ENCODE assay signal across 21 mouse cellular contexts in the genomic region with DNA sequence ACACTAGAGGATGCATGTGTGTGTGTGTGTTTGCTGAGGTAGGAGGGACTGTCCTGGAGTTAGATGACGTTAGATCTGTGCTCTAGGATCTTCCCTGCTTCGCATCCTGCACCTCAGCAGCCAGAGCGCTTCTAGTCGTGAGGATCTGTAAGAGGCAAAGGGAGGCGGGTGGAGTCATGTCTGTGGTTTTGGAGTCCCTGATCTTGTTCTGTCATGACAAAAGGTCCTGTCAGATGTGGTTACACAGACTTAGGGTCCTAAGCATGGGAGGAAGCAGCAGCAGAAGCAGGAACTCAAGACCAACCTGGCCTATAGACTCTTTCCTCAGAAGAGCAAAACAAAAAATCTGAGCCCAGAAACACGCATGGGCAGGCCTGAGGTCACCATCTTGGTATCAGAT. TPM values are rescaled to one million over a fixed set of nuclear protein-coding genes. Genes with fewer than 3 reads are reported as not detected.
DNase-seq lines count a peak whose midpoint lies in the region; ATAC-seq and TF ChIP-seq lines count a peak whose summit lies in the region.
"Had no signal": no experiment of that assay in that cellular context is flagged by ENCODE, and none has a peak within 500 bp of the region (broad histone marks: within the 10 kb centered on the region; RNA-seq: fewer than 3 reads in every experiment).

No protein-coding gene starts in this region.

- peaks cover 27% of the 10 kb centered on the region for H3K27me3 ChIP-seq in forebrain, embryonic 13.5 days
- peaks cover 45% of the 10 kb centered on the region for H3K27me3 ChIP-seq in forebrain, embryonic 12.5 days

- TF ChIP-seq POLR2A in bone marrow macrophage, adult 2 months (IDR thresholded peaks at IDR 0.05; ENCODE audit: borderline replicate concordance, low read depth, low read length), result no peak

- no peaks in the 10 kb centered on the region for H3K36me3 ChIP-seq in forebrain, embryonic 13.5 days (ENCODE audit: poor library complexity, severe bottlenecking)
- H3K36me3 ChIP-seq in forebrain, embryonic 12.5 days (replicated peaks), result no peaks in the 10 kb centered on the region
- H3K36me3 ChIP-seq: liver, embryonic 13.5 days had no signal

- 84% methylated on average over 6 of the region's 6 CpGs for WGBS in forebrain, embryonic 13.5 days
- 80% methylated on average over 6 of the region's 6 CpGs for WGBS in forebrain, embryonic 12.5 days

- H3K9ac ChIP-seq in forebrain, embryonic 13.5 days, result 0 out of 2 replicates have a peak overlapping the region, but pooled peaks have one; percentile 13
- H3K9ac ChIP-seq in forebrain, embryonic 12.5 days, result no peak overlapping the region
- H3K9ac ChIP-seq: liver, embryonic 13.5 days had no signal

- no peak for ATAC-seq in forebrain, embryonic 13.5 days
- ATAC-seq in forebrain, embryonic 12.5 days (ENCODE audit: low FRiP score), result no peak

- no peaks in the 10 kb centered on the region for H3K9me3 ChIP-seq in forebrain, embryonic 13.5 days (replicated peaks)
- no peaks in the 10 kb centered on the region for H3K9me3 ChIP-seq in forebrain, embryonic 12.5 days
- H3K9me3 ChIP-seq: liver, embryonic 13.5 days had no signal

- H3K4me1 ChIP-seq in forebrain, embryonic 13.5 days, result peaks cover 13% of the 10 kb centered on the region
- H3K4me1 ChIP-seq in forebrain, embryonic 12.5 days, result peaks cover 14% of the 10 kb centered on the region; the same call in 1 of the 2 replicates
- peaks cover 11% of the 10 kb centered on the region for H3K4me1 ChIP-seq in bone marrow macrophage, adult 2 months (ENCODE audit: control insufficient read depth, insufficient read depth, low read length)

- no peak overlapping the region for H3K4me3 ChIP-seq in forebrain, embryonic 13.5 days
- no peak overlapping the region for H3K4me3 ChIP-seq in forebrain, embryonic 12.5 days (replicated peaks)
- peak overlapping the region; percentile 74; the same call in 1 of the 2 replicates for H3K4me3 ChIP-seq in bone marrow macrophage, adult 2 months (ENCODE audit: insufficient read depth, low read length)

- H3K4me2 ChIP-seq in forebrain, embryonic 13.5 days, result no peak overlapping the region
- no peak overlapping the region for H3K4me2 ChIP-seq in forebrain, embryonic 12.5 days

- H3K27ac ChIP-seq in forebrain, embryonic 13.5 days, result no peak overlapping the region
- H3K27ac ChIP-seq in forebrain, embryonic 12.5 days, result no peak overlapping the region
- H3K27ac ChIP-seq in bone marrow macrophage, adult 2 months (ENCODE audit: insufficient read depth, low read depth, low read length), result no peak overlapping the region
- H3K27ac ChIP-seq: liver, embryonic 13.5 days had no signal

- TF ChIP-seq CTCF in bone marrow macrophage, adult 2 months (IDR thresholded peaks at IDR 0.05; ENCODE audit: low read depth, low read length), result no peak

- peak; percentile 33 for DNase-seq in thymus, postnatal 14 days
- DNase-seq in thymus, adult 18-20 months, result no peak
- peak; percentile 73 for DNase-seq in naive thymus-derived CD4-positive, alpha-beta T cell, adult 2 months (ENCODE audit: low read depth)
- DNase-seq in adrenal gland, postnatal 4 days (ENCODE audit: low spot score in 2 of 2), result no peak
- no peak for DNase-seq in gastrocnemius, postnatal 4 days (ENCODE audit: low spot score in 2 of 2)
- DNase-seq: gastrocnemius, postnatal 10 days; heart, postnatal 14 days; kidney, adult 8-10 months; liver, embryonic 13.5 days; retina, postnatal 1 day had no signal

RNA-seq across cellular contexts. Expression of a gene that starts 1.4 kb away (rescaled TPM):
- 14.3 and 16.2 TPM in 2 replicates for polyA plus RNA-seq in forebrain, embryonic 13.5 days (2015; fragmentation: Nextera tagmentation; extraction: Ambion mirVana)
- polyA plus RNA-seq in forebrain, embryonic 12.5 days (2016; fragmentation: Nextera tagmentation; extraction: Ambion mirVana), result 13.2 and 13.4 TPM in 2 replicates
- polyA plus RNA-seq in bone marrow macrophage, adult 2 months (2012; ENCODE audit: insufficient read depth, insufficient read length, missing spikeins), result 51.6 and 54.3 TPM in 2 replicates
- 10 to 100 TPM; 37.1 to 39.5 TPM for total RNA-seq in adrenal gland, postnatal 4 days (2021)
- total RNA-seq in gastrocnemius, postnatal 4 days (2021), result 10 to 100 TPM; 11.7 to 18.6 TPM

RNA-seq across cellular contexts. Expression of a gene that starts 2.9 kb away (rescaled TPM):
- 0.11 and 0.32 TPM in 2 replicates for polyA plus RNA-seq in forebrain, embryonic 13.5 days (2015; fragmentation: Nextera tagmentation; extraction: Ambion mirVana)
- 0.22 and 0.23 TPM in 2 replicates for polyA plus RNA-seq in forebrain, embryonic 12.5 days (2016; fragmentation: Nextera tagmentation; extraction: Ambion mirVana)
- polyA plus RNA-seq in bone marrow macrophage, adult 2 months (2012; ENCODE audit: insufficient read depth, insufficient read length, missing spikeins), result not detected in 2 replicates
- under 1 TPM in 1 of 2 experiments, not detected in 1; 0.11 TPM for total RNA-seq in adrenal gland, postnatal 4 days (2021)
- not detected for total RNA-seq in gastrocnemius, postnatal 4 days (2021)
- total RNA-seq: CH12.LX; gastrocnemius, postnatal 10 days; heart, postnatal 14 days; hindbrain, postnatal 0 days; left cerebral cortex, postnatal 25 days; megakaryocyte-erythroid progenitor cell, adult 5-6 weeks; neutrophil, adult 5-6 weeks had no signal
- polyA plus RNA-seq: small intestine, adult 2 months had no signal

RNA-seq across cellular contexts. Expression of a gene that starts 7.4 kb away (rescaled TPM):
- 0.92 and 1.2 TPM in 2 replicates for polyA plus RNA-seq in forebrain, embryonic 13.5 days (2015; fragmentation: Nextera tagmentation; extraction: Ambion mirVana)
- 0.83 and 0.88 TPM in 2 replicates for polyA plus RNA-seq in forebrain, embryonic 12.5 days (2016; fragmentation: Nextera tagmentation; extraction: Ambion mirVana)
- polyA plus RNA-seq in bone marrow macrophage, adult 2 months (2012; ENCODE audit: insufficient read depth, insufficient read length, missing spikeins), result 18.6 and 21.5 TPM in 2 replicates
- total RNA-seq in adrenal gland, postnatal 4 days (2021), result 10 to 100 TPM; 10.2 to 14.4 TPM
- total RNA-seq in gastrocnemius, postnatal 4 days (2021), result 10 to 100 TPM in 1 of 2 experiments, 1 to 10 TPM in 1; 9.7 to 14.3 TPM
- total RNA-seq: CH12.LX; megakaryocyte-erythroid progenitor cell, adult 5-6 weeks; neutrophil, adult 5-6 weeks had no signal

RNA-seq across cellular contexts. Expression of a gene that starts 12.1 kb away (rescaled TPM):
- 71.7 and 72.5 TPM in 2 replicates for polyA plus RNA-seq in forebrain, embryonic 13.5 days (2015; fragmentation: Nextera tagmentation; extraction: Ambion mirVana)
- 76.6 and 76.8 TPM in 2 replicates for polyA plus RNA-seq in forebrain, embryonic 12.5 days (2016; fragmentation: Nextera tagmentation; extraction: Ambion mirVana)
- 76.0 and 76.9 TPM in 2 replicates for polyA plus RNA-seq in bone marrow macrophage, adult 2 months (2012; ENCODE audit: insufficient read depth, insufficient read length, missing spikeins)
- 100 to 1,000 TPM; 117 to 128 TPM for total RNA-seq in adrenal gland, postnatal 4 days (2021)
- 10 to 100 TPM; 59.3 to 65.0 TPM for total RNA-seq in gastrocnemius, postnatal 4 days (2021)

RNA-seq across cellular contexts. Expression of a gene that starts 32.5 kb away (rescaled TPM):
- polyA plus RNA-seq in forebrain, embryonic 13.5 days (2015; fragmentation: Nextera tagmentation; extraction: Ambion mirVana), result not detected in 2 replicates
- not detected in 2 replicates for polyA plus RNA-seq in forebrain, embryonic 12.5 days (2016; fragmentation: Nextera tagmentation; extraction: Ambion mirVana)
- not detected in 2 replicates for polyA plus RNA-seq in bone marrow macrophage, adult 2 months (2012; ENCODE audit: insufficient read depth, insufficient read length, missing spikeins)
- under 1 TPM in 1 of 2 experiments, not detected in 1; 0.68 TPM for total RNA-seq in adrenal gland, postnatal 4 days (2021)
- 1 to 10 TPM; 1.2 to 2.5 TPM for total RNA-seq in gastrocnemius, postnatal 4 days (2021)
- total RNA-seq: CH12.LX; hindbrain, postnatal 0 days; left cerebral cortex, postnatal 25 days; megakaryocyte-erythroid progenitor cell, adult 5-6 weeks; neutrophil, adult 5-6 weeks had no signal
- polyA plus RNA-seq: hindbrain, postnatal 0 days; liver, embryonic 13.5 days; lung, postnatal 0 days; small intestine, adult 2 months; stomach, embryonic 16.5 days had no signal

Comparison
In these comparisons a context has a peak if more than half of its experiments do, and no peak if none do; other contexts are left out.
1. DNase-seq: peak in thymus, postnatal 14 days (single experiment) and naive thymus-derived CD4-positive, alpha-beta T cell, adult 2 months (single experiment); none in thymus, adult 18-20 months (0 of 2), adrenal gland, postnatal 4 days (0 of 2) and gastrocnemius, postnatal 4 days (0 of 2).